Mouse (Mus musculus) stomach, adult 2 months (tissue): ENCODE data around the gene Fbxo27. TPM values are rescaled to one million over a fixed set of nuclear protein-coding genes. Genes with fewer than 3 reads are reported as not detected.

Experiments
- polyA plus RNA-seq: library from polyadenylated mRNA; depleted of rRNA; stranded (reverse); fragments of >200 nt; gene quantifications from 2 replicates; pipeline ENCODE4 v1.2.3, GENCODE M21; 2012; rRNA removed

Gene Fbxo27
- 3.5 and 6.7 TPM in 2 replicates for polyA plus RNA-seq

GRCm38 (mm10) chr7:28692545-28693320, at the start of gene Fbxo27:
Gene Fbxo27, plus strand, starts transcription at chr7:28692849.

GRCm38 (mm10) chr7:28716590-28717281, 24.1 kb downstream of the Fbxo27 start, which contains the start of gene Fbxo17:
Gene Fbxo17, plus strand, starts transcription at chr7:28716804.

GRCm38 (mm10) chr7:28741709-28742438, 49.2 kb downstream of the Fbxo27 start, which contains the start of the genes Mrps12 and Sars2:
Gene Mrps12, minus strand, starts transcription at chr7:28741820.
Gene Sars2, plus strand, starts transcription at chr7:28741992.

Other genes starting within 250 kb of the Fbxo27 start
- gene Lrfn1, start 240.9 kb upstream of the Fbxo27 start, polyA plus RNA-seq = 2.3 and 5.8 TPM in 2 replicates
- not detected in 2 replicates for gene Ifnl2, start 182.4 kb upstream of the Fbxo27 start, polyA plus RNA-seq
- not detected in 2 replicates for gene Ifnl3, start 170.0 kb upstream of the Fbxo27 start, polyA plus RNA-seq
- gene Sycn, start 152.0 kb upstream of the Fbxo27 start, polyA plus RNA-seq = 12.7 and 29.8 TPM in 2 replicates
- gene Nccrp1, start 145.6 kb upstream of the Fbxo27 start, polyA plus RNA-seq = 21.6 and 26.7 TPM in 2 replicates
- 45.2 and 47.7 TPM in 2 replicates for gene Samd4b, start 94.7 kb upstream of the Fbxo27 start, polyA plus RNA-seq
- 50.1 and 60.8 TPM in 2 replicates for gene Pak4, start 94.7 kb upstream of the Fbxo27 start, polyA plus RNA-seq
- 10.0 and 30.7 TPM in 2 replicates for gene Acp7, start 61.5 kb upstream of the Fbxo27 start, polyA plus RNA-seq
- gene Fbxo17, start 24.0 kb downstream of the Fbxo27 start, polyA plus RNA-seq = 1.9 and 3.6 TPM in 2 replicates
- 59.5 and 86.8 TPM in 2 replicates for gene Mrps12, start 49.0 kb downstream of the Fbxo27 start, polyA plus RNA-seq
- 16.3 and 17.0 TPM in 2 replicates for gene Sars2, start 49.1 kb downstream of the Fbxo27 start, polyA plus RNA-seq
- not detected in 2 replicates for gene Ccer2, start 63.3 kb downstream of the Fbxo27 start, polyA plus RNA-seq
- gene Sirt2, start 73.9 kb downstream of the Fbxo27 start, polyA plus RNA-seq = 27.3 and 27.5 TPM in 2 replicates
- gene Nfkbib, start 74.7 kb downstream of the Fbxo27 start, polyA plus RNA-seq = 37.7 and 47.8 TPM in 2 replicates
- gene Rinl, start 96.1 kb downstream of the Fbxo27 start, polyA plus RNA-seq = 1.2 and 2.8 TPM in 2 replicates
- gene Hnrnpl, start 115.7 kb downstream of the Fbxo27 start, polyA plus RNA-seq = 55.2 and 66.9 TPM in 2 replicates
- gene Ech1, start 132.4 kb downstream of the Fbxo27 start, polyA plus RNA-seq = 174 and 196 TPM in 2 replicates
- 260 and 273 TPM in 2 replicates for gene Lgals4, start 141.0 kb downstream of the Fbxo27 start, polyA plus RNA-seq
- gene Lgals7, start 171.0 kb downstream of the Fbxo27 start, polyA plus RNA-seq = 1,372 and 1,393 TPM in 2 replicates
- gene Capn12, start 188.6 kb downstream of the Fbxo27 start, polyA plus RNA-seq = 1.5 and 3.3 TPM in 2 replicates